Comparison of ENCODE assay signal across 9 mouse cellular contexts in genomic region chr4:155368684-155369083, GRCm38 (mm10). TPM values are rescaled to one million over a fixed set of nuclear protein-coding genes. Genes with fewer than 3 reads are reported as not detected.
DNase-seq lines count a peak whose midpoint lies in the region; ATAC-seq and TF ChIP-seq lines count a peak whose summit lies in the region.
"Had no signal": no experiment of that assay in that cellular context is flagged by ENCODE, and none has a peak within 500 bp of the region (broad histone marks: within the 10 kb centered on the region; RNA-seq: fewer than 3 reads in every experiment).

No protein-coding gene starts in this region.

- ATAC-seq in heart, embryonic 12.5 days (ENCODE audit: insufficient number of reproducible peaks, low FRiP score), result no peak

- no peak overlapping the region for H3K9ac ChIP-seq in heart, embryonic 12.5 days

- 25% methylated on average over 12 of the region's 12 CpGs for WGBS in heart, embryonic 12.5 days
- 21% methylated on average over 12 of the region's 12 CpGs for WGBS in olfactory bulb, adult 2 months

- H3K4me1 ChIP-seq in heart, embryonic 12.5 days (replicated peaks), result no peaks in the 10 kb centered on the region
- H3K4me1 ChIP-seq in olfactory bulb, adult 2 months (ENCODE audit: control insufficient read depth, insufficient read depth, low read length), result peaks cover 15% of the 10 kb centered on the region

- peak; percentile 57 to 86 for DNase-seq in heart, adult 18-20 months
- DNase-seq in adrenal gland, adult 2 months, result peak; percentile 81
- DNase-seq in embryo, embryonic 11 days, result peak; percentile 66
- DNase-seq in heart, postnatal 10 days, result peak; percentile 59 to 82
- peak; percentile 48 to 82 for DNase-seq in left cerebral cortex, postnatal 10 days (ENCODE audit: extremely low spot score in 1 of 2, low spot score in 2 of 2)
- DNase-seq in thymus, adult 18-20 months, result peak; percentile 53 to 56

- H3K27me3 ChIP-seq in heart, embryonic 12.5 days (replicated peaks), result peaks cover 37% of the 10 kb centered on the region

- H3K9me3 ChIP-seq in heart, embryonic 12.5 days (replicated peaks), result no peaks in the 10 kb centered on the region

- no peak overlapping the region for H3K27ac ChIP-seq in heart, embryonic 12.5 days (ENCODE audit: poor library complexity, severe bottlenecking)
- no peak overlapping the region for H3K27ac ChIP-seq in olfactory bulb, adult 2 months (ENCODE audit: insufficient read depth, low read depth, low read length)

- intact Hi-C loops in heart, postnatal 10 days (cut with DNase I), result loop anchor here (5.0 kb wide), 2 partner anchors 199 to 214 kb away; no protein-coding TSS in a partner anchor
- intact Hi-C loops in left cerebral cortex, postnatal 10 days (cut with DNase I), result no loop called here

- no peak overlapping the region for H3K4me2 ChIP-seq in heart, embryonic 12.5 days

- TF ChIP-seq CTCF in olfactory bulb, adult 2 months (IDR thresholded peaks at IDR 0.05; ENCODE audit: insufficient read depth, low read depth, low read length), result peak; percentile 82

- H3K36me3 ChIP-seq in heart, embryonic 12.5 days, result no peaks in the 10 kb centered on the region

- no peak for TF ChIP-seq POLR2A in olfactory bulb, adult 2 months (IDR thresholded peaks at IDR 0.05; ENCODE audit: insufficient read depth, low read depth, low read length)

- H3K4me3 ChIP-seq in heart, embryonic 12.5 days, result no peak overlapping the region
- peak overlapping the region; percentile 15; the same call in 1 of the 2 replicates for H3K4me3 ChIP-seq in olfactory bulb, adult 2 months (ENCODE audit: insufficient read depth, low read depth, low read length)

RNA-seq across cellular contexts. Expression of gene Prkcz, which starts 7.5 kb away (rescaled TPM):
- 1 to 10 TPM; 3.6 to 4.8 TPM for total RNA-seq in heart, adult 18-20 months (2021)
- 6.9 and 8.3 TPM in 2 replicates for polyA plus RNA-seq in heart, embryonic 12.5 days (2016; fragmentation: Nextera tagmentation; extraction: Ambion mirVana)
- 1 to 10 TPM; 4.7 to 6.0 TPM for total RNA-seq in adrenal gland, adult 2 months (2021)
- polyA plus RNA-seq in adrenal gland, adult 2 months (2012; rRNA removed), result 2.5 and 4.0 TPM in 2 replicates
- 1 to 10 TPM; 1.7 to 2.3 TPM for total RNA-seq in heart, postnatal 10 days (2021)
- total RNA-seq in left cerebral cortex, postnatal 10 days (2021), result 100 to 1,000 TPM; 174 to 187 TPM
- not detected in 2 replicates for polyA plus RNA-seq in olfactory bulb, adult 2 months (2012; ENCODE audit: insufficient read depth, insufficient read length, low replicate concordance, missing spikeins)

RNA-seq across cellular contexts. Expression of gene Gabrd, which starts 29.2 kb away (rescaled TPM):
- not detected for total RNA-seq in heart, adult 18-20 months (2021)
- polyA plus RNA-seq in heart, embryonic 12.5 days (2016; fragmentation: Nextera tagmentation; extraction: Ambion mirVana), result not detected in 2 replicates
- not detected for total RNA-seq in adrenal gland, adult 2 months (2021)
- polyA plus RNA-seq in adrenal gland, adult 2 months (2012; rRNA removed), result 0.86 and 1.4 TPM in 2 replicates
- total RNA-seq in heart, postnatal 10 days (2021), result not detected
- total RNA-seq in left cerebral cortex, postnatal 10 days (2021), result 10 to 100 TPM; 33.0 to 34.9 TPM
- polyA plus RNA-seq in olfactory bulb, adult 2 months (2012; ENCODE audit: insufficient read depth, insufficient read length, low replicate concordance, missing spikeins), result not detected in 2 replicates
- polyA plus RNA-seq: liver, embryonic 16.5 days had no signal

RNA-seq across cellular contexts. Expression of gene Cfap74, which starts 40.3 kb away (rescaled TPM):
- under 1 TPM in 1 of 2 experiments, not detected in 1; 0.31 TPM for total RNA-seq in heart, adult 18-20 months (2021)
- polyA plus RNA-seq in heart, embryonic 12.5 days (2016; fragmentation: Nextera tagmentation; extraction: Ambion mirVana), result 0.87 and 1.3 TPM in 2 replicates
- total RNA-seq in adrenal gland, adult 2 months (2021), result under 1 TPM; 0.62 to 0.63 TPM
- polyA plus RNA-seq in adrenal gland, adult 2 months (2012; rRNA removed), result 0.50 and 0.65 TPM in 2 replicates
- total RNA-seq in heart, postnatal 10 days (2021), result under 1 TPM; 0.30 to 0.34 TPM
- 10 to 100 TPM; 10.1 to 10.6 TPM for total RNA-seq in left cerebral cortex, postnatal 10 days (2021)
- polyA plus RNA-seq in olfactory bulb, adult 2 months (2012; ENCODE audit: insufficient read depth, insufficient read length, low replicate concordance, missing spikeins), result not detected in 2 replicates

Comparison
In these comparisons a context has a peak if more than half of its experiments do, and no peak if none do; other contexts are left out.
1. RNA of gene Prkcz, which starts 7.5 kb away (total RNA-seq): 174 to 187 TPM in left cerebral cortex, postnatal 10 days; 4.7 to 6.0 TPM in adrenal gland, adult 2 months, 3.6 to 4.8 TPM in heart, adult 18-20 months and 1.7 to 2.3 TPM in heart, postnatal 10 days; every median in the first group is over 10 times any median in the second.
2. RNA of gene Gabrd, which starts 29.2 kb away (total RNA-seq): 33.0 to 34.9 TPM in left cerebral cortex, postnatal 10 days; not detected in adrenal gland, adult 2 months, not detected in heart, adult 18-20 months and not detected in heart, postnatal 10 days; every median in the first group is over 10 times any median in the second.
3. RNA of gene Cfap74, which starts 40.3 kb away (total RNA-seq): 10.1 to 10.6 TPM in left cerebral cortex, postnatal 10 days; 0.62 to 0.63 TPM in adrenal gland, adult 2 months, 0.30 to 0.34 TPM in heart, postnatal 10 days and 0.31 TPM in heart, adult 18-20 months; every median in the first group is over 4 times any median in the second.
4. Peak in every context shown above with its lines, with median percentiles within 50 percentile points of each other: DNase-seq.